Mouse (Mus musculus) limb, embryonic 14.5 days (tissue): ENCODE data around the gene Src. TPM values are rescaled to one million over a fixed set of nuclear protein-coding genes. Genes with fewer than 3 reads are reported as not detected.

Source experiments
- ATAC-seq: fragments of 200-750 bp; cut with Nextera tagmentation; 2 replicates; pipeline ENCODE4 v1.8.0; 2017; ENCODE audit warnings: low read depth, moderate number of reproducible peaks, moderate TSS enrichment; ENCODE audit not compliant: low FRiP score
- DNase-seq: peaks from one replicate; pipeline ENCODE4 v3.0.0-alpha.2; 2015; ENCODE audit warnings: low spot score
- H3K27ac ChIP-seq: fragments of 300-500 bp; sonication (generic); replicated peaks from 2 replicates; pipeline ENCODE4 v1.5.1; 2014; ENCODE audit warnings: low read depth, mild to moderate bottlenecking, low read length, moderate library complexity, mixed read lengths
- H3K27me3 ChIP-seq: fragments of 300-500 bp; sonication (generic); 2 replicates; pipeline ENCODE4 v1.6.1; 2014; ENCODE audit warnings: low read length, mixed read lengths; ENCODE audit not compliant: control insufficient read depth, insufficient read depth
- H3K36me3 ChIP-seq: fragments of 300-500 bp; sonication (generic); 2 replicates; pipeline ENCODE4 v1.6.1; 2014; ENCODE audit warnings: mild to moderate bottlenecking, low read length, moderate library complexity, mixed read lengths; ENCODE audit not compliant: control insufficient read depth, insufficient read depth
- H3K4me1 ChIP-seq: fragments of 300-500 bp; sonication (generic); 2 replicates; pipeline ENCODE4 v1.6.1; 2014; ENCODE audit warnings: antibody characterized with exemption, low read length, mixed read lengths; ENCODE audit not compliant: control insufficient read depth, insufficient read depth
- H3K4me2 ChIP-seq: fragments of 300-500 bp; sonication (generic); replicated peaks from 2 replicates; pipeline ENCODE4 v1.6.1; 2014; ENCODE audit warnings: low read depth, mild to moderate bottlenecking, low read length, moderate library complexity; ENCODE audit not compliant: severe bottlenecking
- H3K4me3 ChIP-seq: fragments of 300-500 bp; sonication (generic); replicated peaks from 2 replicates; pipeline ENCODE4 v1.5.1; 2014; ENCODE audit warnings: low read length
- H3K9ac ChIP-seq: fragments of 300-500 bp; sonication (generic); 2 replicates; pipeline ENCODE4 v1.6.1; 2014; ENCODE audit warnings: mild to moderate bottlenecking, low read depth, low read length, moderate library complexity; ENCODE audit not compliant: severe bottlenecking
- H3K9me3 ChIP-seq: fragments of 300-500 bp; sonication (generic); 2 replicates; pipeline ENCODE4 v1.6.1; 2016; ENCODE audit warnings: low read length; ENCODE audit not compliant: control insufficient read depth
- POLR2A ChIP-seq: fragments of 200-500 bp; IDR thresholded peaks from 2 replicates; pipeline ENCODE4 v1.8.0; 2012; ENCODE audit warnings: inconsistent platforms, mild to moderate bottlenecking, moderate library complexity, borderline replicate concordance; ENCODE audit not compliant: insufficient read depth, insufficient read length; ENCODE audit errors: extremely low read depth
- WGBS: fragments of 180-500 bp; shearing (Covaris S2); extraction: QIAGEN DNeasy Blood & Tissue Kit; methylation state at CpG from one replicate; pipeline ENCODE4 v1.1.7; 2014; 5-methylcytosine and 5-hydroxymethylcytosine counted together
- polyA plus RNA-seq, 2 experiments: library from polyadenylated mRNA; depleted of rRNA in 1 of 2; stranded (reverse) in 1 of 2; unstranded in 1 of 2; fragments of >200 nt; fragmentation: Nextera tagmentation in 1 of 2; extraction: Ambion mirVana in 1 of 2; gene quantifications; 2 replicates each; pipeline versions ENCODE4 v1.2.1 to v1.2.3; 2012 to 2014

Src gene
- polyA plus RNA-seq, 2 experiments, result 15.9 to 43.6 TPM

DNA sequence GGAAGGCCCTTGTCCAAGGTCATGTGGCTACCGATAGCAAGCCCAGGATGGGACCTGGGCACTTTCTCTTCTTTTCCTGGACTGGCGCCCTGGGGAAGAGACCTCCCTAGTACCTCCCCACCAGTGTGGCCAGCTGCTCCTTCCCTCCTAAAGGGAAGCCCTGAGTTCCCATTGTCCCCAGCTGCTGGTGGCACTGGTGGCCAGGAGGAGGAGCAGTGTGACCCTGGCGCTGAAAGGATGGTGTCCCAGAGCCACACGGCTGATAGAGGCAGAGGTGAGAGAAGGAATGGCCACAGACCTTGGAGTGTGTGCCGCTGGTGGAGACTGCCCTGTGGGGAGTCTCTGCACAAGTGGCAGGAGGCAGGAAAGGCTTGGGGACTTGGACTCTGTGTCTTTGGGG, 41.5 kb downstream of the Src start:
- Histone ChIP-seq H3K4me2 (no peak overlapping the region), H3K9me3 (no peaks in the 10 kb centered on the region), H3K27ac (0 out of 2 replicates have a peak overlapping the region, but pooled peaks have one; percentile 38), H3K4me3 (no peak overlapping the region), H3K4me1 (peaks cover 36% of the 10 kb centered on the region), H3K9ac (no peak overlapping the region), H3K36me3 (peaks cover 67% of the 10 kb centered on the region), H3K27me3 (no peaks in the 10 kb centered on the region)
- 44% methylated on average over 4 of the region's 5 CpGs for WGBS
- DNase-seq (no peak), ATAC-seq (no peak)
- no peak for TF ChIP-seq POLR2A

DNA sequence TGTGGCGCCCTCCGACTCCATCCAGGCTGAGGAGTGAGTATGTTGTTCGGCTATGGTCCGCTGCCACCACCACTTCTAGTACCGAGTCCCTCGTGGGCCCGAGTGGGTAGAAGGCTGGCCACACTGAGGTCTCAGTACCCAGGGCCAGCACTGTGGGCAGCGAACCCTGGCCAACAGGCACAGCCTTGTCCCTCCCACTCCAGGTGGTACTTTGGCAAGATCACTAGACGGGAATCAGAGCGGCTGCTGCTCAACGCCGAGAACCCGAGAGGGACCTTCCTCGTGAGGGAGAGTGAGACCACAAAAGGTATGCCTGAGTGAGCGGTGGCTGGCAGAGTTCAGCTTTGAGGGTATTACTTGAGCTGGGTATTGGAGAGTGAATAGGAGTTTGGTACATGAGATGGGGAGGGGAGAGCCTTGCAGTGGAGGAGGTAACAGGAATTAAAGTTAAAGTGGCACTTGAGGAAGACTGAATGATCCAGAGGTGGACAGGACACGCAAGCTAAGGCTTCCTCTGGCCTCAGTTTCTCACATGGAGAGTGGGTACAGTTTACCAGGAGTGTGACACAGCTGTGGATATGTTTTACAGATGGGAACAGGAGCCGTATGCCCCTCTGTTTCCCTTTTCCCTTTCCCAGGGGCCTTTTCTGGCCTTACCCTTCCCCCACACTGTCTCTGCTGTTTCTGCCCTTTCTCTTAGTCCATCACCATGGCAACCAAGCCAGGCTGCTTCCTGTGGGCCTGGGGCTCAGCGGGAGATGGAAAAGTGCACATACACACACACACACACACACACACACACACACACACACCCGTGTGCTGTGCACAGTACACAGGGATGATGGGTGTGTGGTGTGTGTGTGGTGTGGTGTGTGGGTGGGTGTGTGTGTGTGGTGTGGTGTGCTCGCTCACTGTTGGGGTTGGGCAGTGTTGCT, 44.8 kb downstream of the Src start:
- peak overlapping the region; percentile 88 for H3K27ac ChIP-seq
- peaks cover 79% of the 10 kb centered on the region for H3K36me3 ChIP-seq
- no peak for TF ChIP-seq POLR2A
- H3K4me2 ChIP-seq, result 0 out of 2 replicates have a peak overlapping the region, but pooled peaks have one; percentile 3
- H3K4me3 ChIP-seq, result no peak overlapping the region
- no peak overlapping the region for H3K9ac ChIP-seq
- H3K9me3 ChIP-seq, result no peaks in the 10 kb centered on the region
- peaks cover 38% of the 10 kb centered on the region for H3K4me1 ChIP-seq
- WGBS, result 39% methylated on average over 20 of the region's 20 CpGs
- DNase-seq (peak; percentile 58), ATAC-seq (no peak)
- no peaks in the 10 kb centered on the region for H3K27me3 ChIP-seq

DNA sequence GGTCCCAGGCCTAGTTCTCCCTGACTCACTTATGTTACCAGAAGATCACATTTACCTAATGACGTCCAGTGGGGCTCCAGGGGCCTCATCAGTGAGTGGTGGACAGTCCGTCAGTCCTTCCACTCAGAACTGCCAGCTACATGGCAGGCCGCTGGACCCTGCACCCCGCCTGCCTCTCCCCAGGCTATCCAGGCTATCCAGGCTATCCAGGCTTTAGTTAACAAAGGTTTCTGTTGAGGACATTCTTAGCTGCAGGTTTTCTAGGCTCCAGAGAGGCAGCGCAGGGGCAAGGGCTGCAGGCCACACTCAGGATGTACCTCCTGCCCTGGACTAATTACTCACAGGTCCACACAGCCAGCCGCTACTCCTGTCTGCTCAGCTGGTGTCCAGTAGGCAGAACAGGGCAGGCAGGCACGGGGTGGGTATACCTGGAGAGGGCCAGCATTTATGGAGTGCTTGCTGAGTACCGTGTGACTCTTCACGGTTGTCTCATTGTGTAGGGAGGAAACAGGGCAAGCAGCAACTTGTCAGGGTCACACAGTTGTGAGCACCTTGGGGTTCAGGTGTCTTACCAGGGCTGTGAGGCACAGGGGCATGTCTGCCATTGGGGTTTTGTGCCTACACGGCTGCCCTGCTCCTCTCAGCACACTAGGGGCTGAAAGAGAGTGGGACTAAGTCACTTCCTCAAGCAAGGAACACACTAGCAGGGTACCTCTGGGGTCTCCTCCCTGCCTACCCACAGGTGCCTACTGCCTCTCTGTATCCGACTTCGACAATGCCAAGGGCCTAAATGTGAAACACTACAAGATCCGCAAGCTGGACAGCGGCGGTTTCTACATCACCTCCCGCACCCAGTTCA, 45.9 kb downstream of the Src start:
- 18% methylated on average over 16 of the region's 16 CpGs for WGBS
- Histone ChIP-seq H3K4me3 (peak overlapping the region; percentile 10), H3K36me3 (peaks cover 86% of the 10 kb centered on the region), H3K27ac (peak overlapping the region; percentile 88), H3K27me3 (no peaks in the 10 kb centered on the region), H3K4me2 (peak overlapping the region; percentile 26; the same call in 1 of the 2 replicates), H3K4me1 (peaks cover 38% of the 10 kb centered on the region), H3K9ac (peak overlapping the region; percentile 44), H3K9me3 (no peaks in the 10 kb centered on the region)
- no peak; the same call in 1 of the 2 replicates for ATAC-seq
- TF ChIP-seq POLR2A, result no peak
- no peak for DNase-seq

DNA sequence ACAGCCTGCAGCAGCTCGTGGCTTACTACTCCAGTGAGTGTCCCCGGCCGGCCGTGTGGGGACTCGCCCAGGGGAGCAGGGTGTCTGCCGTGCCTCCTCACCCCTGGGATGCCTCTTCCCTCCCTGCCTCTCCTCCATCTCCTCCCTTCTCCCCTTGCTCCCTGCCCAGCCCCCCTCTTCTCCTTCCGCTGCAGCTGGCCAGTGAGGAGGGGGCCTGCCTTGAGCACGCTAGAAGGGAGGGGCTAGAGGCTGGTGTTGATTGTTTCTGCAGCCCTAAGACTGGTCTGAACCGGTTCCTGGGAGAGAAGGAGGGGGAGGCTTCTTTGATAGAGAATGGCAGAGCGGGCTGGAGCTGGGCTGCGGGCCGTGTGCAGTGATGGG, 46.5 kb downstream of the Src start:
- Histone ChIP-seq H3K27ac (peak overlapping the region; percentile 88), H3K4me1 (peaks cover 38% of the 10 kb centered on the region), H3K27me3 (no peaks in the 10 kb centered on the region), H3K4me3 (peak overlapping the region; percentile 10), H3K4me2 (peak overlapping the region; percentile 26; the same call in 1 of the 2 replicates), H3K36me3 (peaks cover 86% of the 10 kb centered on the region), H3K9ac (peak overlapping the region; percentile 44), H3K9me3 (no peaks in the 10 kb centered on the region)
- peak; percentile 90 for DNase-seq
- 1% methylated on average over 11 of the region's 12 CpGs for WGBS
- TF ChIP-seq POLR2A, result 0 out of 2 replicates have a peak, but pooled peaks have one; percentile 10
- ATAC-seq, result peak; percentile 94

DNA sequence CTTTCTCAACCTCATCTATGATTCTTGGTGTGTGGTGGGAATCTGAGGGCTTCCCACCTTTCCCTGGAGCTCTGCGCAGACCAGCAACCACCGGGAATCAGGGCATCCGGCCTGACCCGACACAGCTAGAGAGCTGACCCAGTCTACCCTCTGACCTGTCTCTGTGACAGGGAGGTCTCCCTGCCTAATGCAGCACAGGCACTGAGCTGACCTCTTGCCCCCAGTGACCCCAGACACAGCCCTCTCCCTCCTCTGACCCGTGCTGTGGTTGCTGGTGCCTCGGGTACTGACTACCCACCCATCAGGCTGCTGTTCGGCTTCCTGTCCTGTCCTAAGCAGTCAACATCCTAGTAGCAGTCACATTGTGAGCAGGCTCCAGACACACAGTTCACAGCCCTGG, 48.6 kb downstream of the Src start:
- H3K4me2 ChIP-seq, result no peak overlapping the region
- no peak for TF ChIP-seq POLR2A
- no peak overlapping the region for H3K4me3 ChIP-seq
- peaks cover 53% of the 10 kb centered on the region for H3K4me1 ChIP-seq
- ATAC-seq (no peak), DNase-seq (no peak)
- no peak overlapping the region for H3K9ac ChIP-seq
- H3K27ac ChIP-seq, result no peak overlapping the region
- WGBS, result 44% methylated on average over 3 of the region's 7 CpGs
- peaks cover 83% of the 10 kb centered on the region for H3K36me3 ChIP-seq
- H3K9me3 ChIP-seq, result no peaks in the 10 kb centered on the region
- H3K27me3 ChIP-seq, result no peaks in the 10 kb centered on the region
